Mouse (Mus musculus): ENCODE results near the gene T2. TPM values are rescaled to one million over a fixed set of nuclear protein-coding genes. Genes with fewer than 3 reads are reported as not detected.
"Not testable (repeated sequence)": the region's sequence is repeated elsewhere in the genome, so short reads cannot be mapped to it uniquely, and the experiment has no call there.

The T2 gene
- polyA plus RNA-seq, 1 experiment from 2014 or later = 0.75 TPM

- 0 out of 2 replicates have a peak overlapping the region, but pooled peaks have one; percentile 71 for H3K27ac ChIP-seq
- H3K9me3 ChIP-seq (replicated peaks); H3K4me3 ChIP-seq; DNase-seq (ENCODE audit: low spot score); H3K36me3 ChIP-seq; H3K27me3 ChIP-seq (ENCODE audit: low read depth, poor library complexity, severe bottlenecking): not testable (repeated sequence)
- H3K4me1 ChIP-seq = peaks cover 51% of the 10 kb centered on the region
- 57% methylated on average over 4 of the region's 4 CpGs for WGBS
These were observed 52.2 kb downstream of the T2 start for GRCm38 (mm10) chr17:8408002-8408401.

GRCm38 (mm10) chr17:8408589-8409295 lies 53.0 kb downstream of the T2 start:
- H3K9me3 ChIP-seq (replicated peaks) = no peaks in the 10 kb centered on the region
- no peaks in the 10 kb centered on the region for H3K36me3 ChIP-seq
- DNase-seq (ENCODE audit: low spot score) = peak; percentile 58
- H3K4me1 ChIP-seq = peaks cover 54% of the 10 kb centered on the region
- H3K27ac ChIP-seq = peak overlapping the region; percentile 71
- 2% methylated on average over 16 of the region's 16 CpGs for WGBS
- H3K27me3 ChIP-seq (ENCODE audit: low read depth, poor library complexity, severe bottlenecking) = peaks cover 17% of the 10 kb centered on the region
- H3K4me3 ChIP-seq = peak overlapping the region; percentile 23

- H3K4me1 ChIP-seq = peaks cover 60% of the 10 kb centered on the region
- H3K9me3 ChIP-seq (replicated peaks) = no peaks in the 10 kb centered on the region
- H3K27ac ChIP-seq = no peak overlapping the region
- H3K4me3 ChIP-seq = no peak overlapping the region
- WGBS = 88% methylated on average over 2 of the region's 2 CpGs
- DNase-seq (ENCODE audit: low spot score) = no peak
- no peaks in the 10 kb centered on the region for H3K36me3 ChIP-seq
- peaks cover 28% of the 10 kb centered on the region for H3K27me3 ChIP-seq (ENCODE audit: low read depth, poor library complexity, severe bottlenecking)
These were observed 54.5 kb downstream of the T2 start for GRCm38 (mm10) chr17:8410330-8410729.

GRCm38 (mm10) chr17:8413656-8414055 lies 57.9 kb downstream of the T2 start:
- Histone ChIP-seq H3K4me1 (peaks cover 40% of the 10 kb centered on the region), H3K4me3 (no peak overlapping the region), H3K9me3 (replicated peaks) (no peaks in the 10 kb centered on the region), H3K27me3 (ENCODE audit: low read depth, poor library complexity, severe bottlenecking) (peaks cover 31% of the 10 kb centered on the region), H3K36me3 (no peaks in the 10 kb centered on the region), H3K27ac (no peak overlapping the region)
- DNase-seq (ENCODE audit: low spot score) = no peak
- 47% methylated on average over 5 of the region's 5 CpGs for WGBS

- DNase-seq (ENCODE audit: low spot score) = no peak
- Histone ChIP-seq H3K27me3 (ENCODE audit: low read depth, poor library complexity, severe bottlenecking) (peaks cover 31% of the 10 kb centered on the region), H3K4me3 (no peak overlapping the region), H3K4me1 (peaks cover 23% of the 10 kb centered on the region), H3K27ac (peak overlapping the region; percentile 54), H3K9me3 (replicated peaks) (no peaks in the 10 kb centered on the region), H3K36me3 (no peaks in the 10 kb centered on the region)
- WGBS = 4% methylated on average over 8 of the region's 8 CpGs
These were observed 59.7 kb downstream of the T2 start for GRCm38 (mm10) chr17:8415533-8415932.

GRCm38 (mm10) chr17:8416865-8417264 lies 61.1 kb downstream of the T2 start:
- Histone ChIP-seq H3K36me3 (no peaks in the 10 kb centered on the region), H3K27me3 (ENCODE audit: low read depth, poor library complexity, severe bottlenecking) (peaks cover 27% of the 10 kb centered on the region), H3K27ac (0 out of 2 replicates have a peak overlapping the region, but pooled peaks have one; percentile 7), H3K4me1 (peaks cover 27% of the 10 kb centered on the region), H3K9me3 (replicated peaks) (no peaks in the 10 kb centered on the region), H3K4me3 (no peak overlapping the region)
- DNase-seq (ENCODE audit: low spot score) = peak; percentile 25
- 65% methylated on average over 8 of the region's 8 CpGs for WGBS

- Histone ChIP-seq H3K9me3 (replicated peaks) (no peaks in the 10 kb centered on the region), H3K36me3 (no peaks in the 10 kb centered on the region), H3K27ac (no peak overlapping the region), H3K27me3 (ENCODE audit: low read depth, poor library complexity, severe bottlenecking) (0 out of 2 replicates have a peak, but pooled peaks cover 3% of the 10 kb centered on the region), H3K4me1 (peaks cover 8% of the 10 kb centered on the region), H3K4me3 (no peak overlapping the region)
- WGBS = 73% methylated on average over 1 of the region's 1 CpGs
- no peak for DNase-seq (ENCODE audit: low spot score)
These were observed 64.9 kb downstream of the T2 start for GRCm38 (mm10) chr17:8420739-8421138.

GRCm38 (mm10) chr17:8421517-8421916 lies 65.7 kb downstream of the T2 start:
- WGBS = 14% methylated on average over 5 of the region's 5 CpGs
- H3K27ac ChIP-seq = no peak overlapping the region
- peaks cover 4% of the 10 kb centered on the region; the same call in 1 of the 2 replicates for H3K27me3 ChIP-seq (ENCODE audit: low read depth, poor library complexity, severe bottlenecking)
- DNase-seq (ENCODE audit: low spot score) = no peak
- H3K9me3 ChIP-seq (replicated peaks) = no peaks in the 10 kb centered on the region
- H3K36me3 ChIP-seq = no peaks in the 10 kb centered on the region
- peaks cover 4% of the 10 kb centered on the region; the same call in 1 of the 2 replicates for H3K4me1 ChIP-seq
- H3K4me3 ChIP-seq = no peak overlapping the region

- Histone ChIP-seq H3K27me3 (ENCODE audit: low read depth, poor library complexity, severe bottlenecking) (peaks cover 18% of the 10 kb centered on the region), H3K9me3 (replicated peaks) (no peaks in the 10 kb centered on the region), H3K27ac (no peak overlapping the region), H3K4me3 (no peak overlapping the region), H3K36me3 (no peaks in the 10 kb centered on the region), H3K4me1 (peaks cover 4% of the 10 kb centered on the region; the same call in 1 of the 2 replicates)
- peak; percentile 53 for DNase-seq (ENCODE audit: low spot score)
- WGBS = 63% methylated on average over 2 of the region's 2 CpGs
These were observed 67.5 kb downstream of the T2 start for GRCm38 (mm10) chr17:8423283-8423682.

GRCm38 (mm10) chr17:8429436-8429835 lies 73.6 kb downstream of the T2 start:
- Histone ChIP-seq H3K36me3 (no peaks in the 10 kb centered on the region), H3K27me3 (ENCODE audit: low read depth, poor library complexity, severe bottlenecking) (peaks cover 79% of the 10 kb centered on the region), H3K4me1 (peaks cover 35% of the 10 kb centered on the region), H3K9me3 (replicated peaks) (no peaks in the 10 kb centered on the region), H3K4me3 (no peak overlapping the region), H3K27ac (no peak overlapping the region)
- DNase-seq (ENCODE audit: low spot score) = no peak
- WGBS = 1% methylated on average over 16 of the region's 16 CpGs

GRCm38 (mm10) chr17:8429896-8430295 lies 74.1 kb downstream of the T2 start:
- no peak for DNase-seq (ENCODE audit: low spot score)
- no peak overlapping the region for H3K27ac ChIP-seq
- H3K27me3 ChIP-seq (ENCODE audit: low read depth, poor library complexity, severe bottlenecking) = peaks cover 84% of the 10 kb centered on the region
- no peak overlapping the region for H3K4me3 ChIP-seq
- 2% methylated on average over 5 of the region's 5 CpGs for WGBS
- no peaks in the 10 kb centered on the region for H3K36me3 ChIP-seq
- no peaks in the 10 kb centered on the region for H3K9me3 ChIP-seq (replicated peaks)
- H3K4me1 ChIP-seq = peaks cover 40% of the 10 kb centered on the region

GRCm38 (mm10) chr17:8432179-8432800 lies 76.5 kb downstream of the T2 start:
- WGBS = under 1% methylated on average over 17 of the region's 17 CpGs
- Histone ChIP-seq H3K27me3 (ENCODE audit: low read depth, poor library complexity, severe bottlenecking) (peaks cover 100% of the 10 kb centered on the region), H3K4me3 (peak overlapping the region; percentile 55; the same call in 1 of the 2 replicates), H3K4me1 (peaks cover 46% of the 10 kb centered on the region), H3K36me3 (no peaks in the 10 kb centered on the region), H3K9me3 (replicated peaks) (no peaks in the 10 kb centered on the region), H3K27ac (no peak overlapping the region)
- peak; percentile 41 for DNase-seq (ENCODE audit: low spot score)

All from limb, embryonic 10.5 days (tissue).